Mouse (Mus musculus) spleen, postnatal 4 days (tissue): Measurements from ENCODE around the gene Tbc1d22a.

ENCODE experiments used
- DNase-seq, 2 experiments: peaks; one replicate each; pipeline ENCODE4 v3.0.0; 2022; ENCODE audit warnings: low spot score in 2 of 2

Gene Tbc1d22a

GRCm38 (mm10) chr15:86334745-86335144 is 120.5 kb downstream of the Tbc1d22a start:
- DNase-seq = no peak

DNA sequence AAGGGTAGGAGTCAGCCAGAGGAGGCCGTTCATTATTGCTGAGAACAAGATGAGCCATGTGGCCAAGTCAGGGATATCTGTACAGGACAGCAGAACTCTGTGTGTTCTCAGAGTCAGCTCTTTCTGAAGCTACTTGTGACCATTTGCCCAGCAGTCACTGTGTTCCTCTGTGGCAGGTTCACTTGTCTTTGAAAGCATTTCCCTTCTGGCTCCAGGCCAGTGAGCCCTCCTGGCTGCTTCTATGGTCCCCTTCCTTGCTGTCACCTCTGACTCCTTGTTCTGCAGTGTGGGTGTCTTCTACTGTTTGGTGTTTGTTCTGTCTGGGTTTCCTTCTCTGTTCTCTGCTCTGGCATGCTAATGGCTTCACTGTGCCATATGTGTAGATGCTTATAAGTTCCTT is 121.5 kb downstream of the Tbc1d22a start:
- DNase-seq = no peak

GRCm38 (mm10) chr15:86337726-86338125 is 123.5 kb downstream of the Tbc1d22a start:
- no peak for DNase-seq

- DNase-seq = no peak
Observed at GRCm38 (mm10) chr15:86339736-86340135, 125.5 kb downstream of the Tbc1d22a start.

GRCm38 (mm10) chr15:86340766-86341165 is 126.5 kb downstream of the Tbc1d22a start:
- DNase-seq = no peak

DNA sequence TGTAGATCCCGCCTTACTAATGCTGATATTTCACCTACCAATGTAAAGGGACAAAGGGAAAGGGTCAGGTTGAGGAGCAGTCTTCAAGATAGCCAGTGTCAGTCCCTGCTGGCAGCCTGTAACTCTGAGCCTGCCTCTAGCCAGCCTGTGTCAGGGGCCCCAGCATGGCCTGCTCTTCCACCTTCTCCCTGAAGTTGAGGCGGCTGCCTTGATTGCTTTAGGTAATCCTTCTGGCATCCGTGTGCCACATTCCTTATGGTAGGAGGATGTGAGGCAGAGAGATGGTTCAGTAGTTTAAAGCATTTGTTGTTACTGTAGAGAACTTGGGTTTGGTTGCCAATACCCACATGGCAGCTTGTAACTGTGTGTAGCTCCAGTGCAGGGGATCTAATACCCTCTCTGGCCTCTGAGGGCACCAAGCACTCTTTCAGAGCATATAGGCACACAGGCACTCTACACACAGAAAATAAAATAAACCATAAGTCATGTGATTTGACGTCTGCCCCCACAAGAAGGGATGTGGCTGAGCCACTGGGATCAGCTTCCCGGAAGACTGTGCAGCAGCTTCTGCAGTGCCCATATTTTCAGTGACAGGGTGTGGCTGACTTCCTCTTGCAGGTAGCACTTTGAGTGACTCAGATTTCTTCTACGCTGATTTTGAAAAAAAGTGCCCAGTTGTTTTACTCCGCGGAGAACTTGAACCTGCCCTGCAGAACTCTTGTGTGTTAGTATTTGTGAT is 128.5 kb downstream of the Tbc1d22a start:
- DNase-seq = no peak

GRCm38 (mm10) chr15:86344906-86345331 is 130.7 kb downstream of the Tbc1d22a start:
- no peak for DNase-seq

GRCm38 (mm10) chr15:86345907-86346306 is 131.6 kb downstream of the Tbc1d22a start:
- DNase-seq = no peak

DNA sequence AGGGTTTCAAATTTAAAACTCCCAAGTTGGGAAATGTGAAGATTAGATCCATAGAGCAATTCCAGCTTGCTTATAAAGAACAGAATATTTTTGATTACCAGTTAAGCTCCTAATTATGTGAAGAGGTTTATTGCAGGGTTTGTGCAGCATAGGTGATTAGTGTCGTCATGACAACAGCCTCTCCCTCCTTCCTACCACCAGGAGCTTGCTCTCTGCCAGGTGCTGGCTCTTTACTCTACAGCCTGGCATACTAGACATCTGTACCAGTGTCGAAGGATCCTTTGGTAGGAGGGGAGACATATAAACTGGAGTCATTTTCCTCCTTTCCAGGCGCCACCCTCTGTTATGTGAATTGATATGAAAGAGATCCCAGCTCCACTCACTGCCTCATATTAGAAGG is 132.3 kb downstream of the Tbc1d22a start:
- DNase-seq = no peak

DNA sequence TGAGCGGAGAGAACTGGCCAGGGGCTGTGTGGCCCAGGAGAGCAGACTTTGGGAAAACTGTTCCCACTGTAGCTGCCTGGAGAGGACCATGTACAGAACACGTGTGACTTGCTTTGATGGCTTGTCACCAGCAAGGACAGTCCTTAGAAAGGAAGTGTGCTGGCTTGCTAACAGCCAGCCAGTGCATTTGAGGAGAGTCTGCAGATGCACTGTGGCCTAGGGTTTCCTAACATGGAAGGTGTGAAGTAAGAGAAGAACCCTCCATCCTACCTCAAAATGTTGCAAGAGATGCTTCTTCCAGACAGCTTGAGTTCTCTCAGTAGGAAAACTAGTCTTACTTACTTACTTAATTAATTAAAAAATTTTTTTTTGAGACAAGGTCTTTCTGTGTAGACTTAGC is 140.7 kb downstream of the Tbc1d22a start:
- DNase-seq = no peak

DNA sequence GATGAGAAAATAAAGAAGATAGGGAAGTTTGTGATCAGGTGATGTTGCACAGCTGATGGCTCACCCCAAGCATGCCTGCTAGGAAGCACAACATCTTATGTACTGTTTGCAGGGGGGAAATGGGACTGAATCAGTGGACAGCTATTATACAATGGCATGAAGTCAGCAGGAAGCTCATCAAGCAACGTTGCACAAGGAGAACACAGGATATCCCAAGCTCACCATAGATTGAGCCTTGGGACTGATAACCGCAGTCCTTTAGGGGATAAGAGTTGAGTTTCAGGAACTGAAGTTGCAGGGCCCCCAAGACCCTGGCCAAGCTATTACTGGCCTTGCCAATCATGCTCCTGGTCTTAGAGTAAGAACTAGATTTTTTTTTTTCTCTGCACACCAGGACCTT is 141.6 kb downstream of the Tbc1d22a start:
- DNase-seq = no peak

DNA sequence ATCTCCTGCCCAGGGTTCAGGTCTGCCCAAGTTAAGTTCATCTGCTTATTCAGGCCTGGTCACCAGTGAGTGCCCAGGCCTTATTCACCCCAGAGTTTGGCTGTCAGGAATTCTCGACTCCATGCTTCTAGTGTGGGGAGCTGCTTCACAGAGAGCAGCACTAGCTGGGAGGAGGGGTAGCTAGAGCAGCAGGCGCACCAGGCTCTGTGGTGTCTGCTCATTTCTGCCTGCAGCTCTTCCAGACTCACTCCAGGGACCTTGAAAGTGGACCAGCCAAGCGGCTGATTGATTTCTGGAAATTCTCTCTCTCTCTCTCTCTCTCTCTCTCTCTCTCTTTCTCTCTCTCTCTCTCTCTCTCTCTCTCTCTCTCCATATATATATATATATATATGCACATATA is 146.1 kb downstream of the Tbc1d22a start:
- DNase-seq = no peak

GRCm38 (mm10) chr15:86362306-86363150 is 148.3 kb downstream of the Tbc1d22a start:
- DNase-seq = no peak

DNA sequence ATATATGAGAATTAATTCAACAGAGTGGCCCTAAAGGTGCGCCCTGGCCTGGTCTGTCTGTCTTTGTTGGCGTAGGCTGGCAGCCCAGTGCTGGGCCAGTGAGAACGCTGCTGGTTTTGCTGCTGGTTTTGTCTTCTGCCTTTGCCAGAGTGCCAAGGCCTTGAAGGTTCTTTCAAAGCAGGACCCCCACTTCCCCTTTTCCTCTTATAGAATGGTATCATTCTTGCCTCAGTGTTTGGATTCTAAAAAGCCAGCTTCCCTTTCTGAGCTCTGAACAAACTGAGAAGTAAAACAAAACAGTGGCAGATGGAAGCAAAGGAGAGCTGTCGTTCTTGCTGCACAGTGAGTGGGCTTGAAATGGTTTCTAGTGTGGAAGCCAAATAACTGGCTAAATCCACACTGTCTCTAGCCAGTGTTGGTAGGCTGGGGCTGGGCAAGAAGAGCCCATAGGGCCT is 149.6 kb downstream of the Tbc1d22a start:
- no peak for DNase-seq

DNA sequence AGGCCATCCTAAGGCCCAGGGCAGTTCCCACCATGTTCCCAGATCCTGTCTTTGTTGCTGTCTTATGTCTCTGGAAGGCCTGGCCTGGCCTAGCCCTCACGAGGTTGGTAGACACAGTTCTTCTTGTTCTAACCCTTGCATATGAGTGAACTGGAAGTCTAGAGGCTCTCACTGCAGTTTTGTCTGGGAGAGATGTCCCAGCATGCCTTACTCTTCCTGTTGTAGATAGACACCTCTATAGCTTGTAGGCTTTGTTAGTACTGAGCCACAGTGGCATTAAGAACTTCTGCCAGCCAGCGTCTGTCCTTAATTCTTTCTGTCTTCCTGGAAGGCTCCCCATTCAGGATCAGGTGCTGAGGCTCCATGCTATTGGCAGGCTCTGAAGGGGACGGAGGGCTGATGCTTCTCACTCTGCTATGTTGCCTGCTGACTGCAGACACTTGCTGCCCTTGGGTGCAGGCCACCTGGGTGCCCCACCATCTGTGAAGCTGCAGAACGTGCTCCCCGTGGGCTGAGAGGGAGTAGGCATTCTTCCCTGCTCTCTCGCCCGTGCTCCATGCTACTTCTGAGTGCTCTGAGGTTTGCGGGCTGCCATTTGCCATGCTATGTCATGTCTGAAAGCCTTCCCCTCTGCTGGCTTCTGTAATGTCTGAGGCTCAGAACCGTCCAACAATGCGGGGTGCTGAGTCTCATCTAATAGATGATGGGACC is 150.8 kb downstream of the Tbc1d22a start:
- no peak for DNase-seq

DNA sequence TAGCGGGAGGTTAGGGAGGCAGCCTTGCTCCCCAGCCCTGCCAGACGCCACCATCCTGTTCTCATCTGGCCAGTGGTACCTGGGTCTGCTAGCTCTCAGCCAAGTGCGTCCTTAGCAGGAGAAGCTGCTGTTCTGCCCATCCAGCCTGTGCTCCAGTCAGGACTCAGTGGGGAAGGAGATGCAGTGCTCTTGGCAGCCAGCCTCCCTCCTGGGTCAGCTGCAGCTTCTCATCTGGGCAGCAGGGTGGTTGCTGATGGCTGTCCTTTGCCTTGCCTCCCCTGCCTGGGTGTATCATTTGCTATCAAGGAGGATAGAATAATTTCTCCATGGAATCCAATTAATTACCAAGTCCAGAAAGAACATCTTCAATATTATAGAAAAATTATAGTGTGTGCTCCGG is 152.5 kb downstream of the Tbc1d22a start:
- DNase-seq = no peak

- no peak for DNase-seq
Observed at GRCm38 (mm10) chr15:86367247-86367646, 153.0 kb downstream of the Tbc1d22a start.

- DNase-seq = no peak
Observed at GRCm38 (mm10) chr15:86370846-86371245, 156.6 kb downstream of the Tbc1d22a start.

DNA sequence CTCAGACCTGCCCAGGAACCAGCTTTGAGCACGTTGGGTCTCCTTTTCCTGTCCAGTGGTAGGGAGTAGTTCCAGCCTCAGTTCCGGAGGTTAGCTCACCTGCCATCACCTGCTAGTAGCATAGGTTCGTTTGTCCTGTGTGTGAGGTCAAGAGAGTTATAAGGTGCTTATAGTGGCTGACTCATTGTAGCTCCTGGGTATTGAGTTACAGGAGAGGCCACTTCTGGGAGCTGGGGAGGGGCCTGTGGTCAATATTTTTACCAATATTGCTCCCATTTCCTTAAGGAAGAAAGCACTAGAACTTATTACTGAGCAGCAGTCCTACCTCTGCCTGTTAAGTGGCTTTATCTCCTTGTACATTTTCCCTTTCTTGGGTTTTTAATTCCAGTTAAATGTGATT is 161.0 kb downstream of the Tbc1d22a start:
- no peak for DNase-seq

- DNase-seq = no peak
Observed at GRCm38 (mm10) chr15:86375860-86376394, 161.7 kb downstream of the Tbc1d22a start.

DNA sequence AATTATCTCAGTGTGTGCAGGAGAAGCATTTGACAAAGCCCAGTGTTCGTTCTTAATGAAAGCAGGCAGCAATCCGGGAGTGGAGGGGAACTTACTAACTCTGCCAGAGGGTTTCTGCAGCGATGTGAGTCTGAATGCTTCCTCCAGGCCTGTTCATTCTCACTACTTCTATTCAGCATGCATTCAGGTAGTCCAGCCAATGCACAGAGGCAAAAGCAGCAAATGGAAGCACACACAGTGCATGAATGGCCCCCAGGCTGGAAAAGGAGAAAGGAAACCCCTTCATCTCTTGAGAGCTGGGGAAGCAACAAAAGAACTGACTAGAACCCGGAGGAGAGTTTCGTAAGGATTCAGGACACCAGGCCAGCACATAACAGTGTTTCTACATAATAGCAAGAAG is 169.0 kb downstream of the Tbc1d22a start:
- DNase-seq = no peak

GRCm38 (mm10) chr15:86385436-86385835 is 171.2 kb downstream of the Tbc1d22a start:
- no peak for DNase-seq
